ENCODE assay signal across 22 mouse cellular contexts in the genomic region with DNA sequence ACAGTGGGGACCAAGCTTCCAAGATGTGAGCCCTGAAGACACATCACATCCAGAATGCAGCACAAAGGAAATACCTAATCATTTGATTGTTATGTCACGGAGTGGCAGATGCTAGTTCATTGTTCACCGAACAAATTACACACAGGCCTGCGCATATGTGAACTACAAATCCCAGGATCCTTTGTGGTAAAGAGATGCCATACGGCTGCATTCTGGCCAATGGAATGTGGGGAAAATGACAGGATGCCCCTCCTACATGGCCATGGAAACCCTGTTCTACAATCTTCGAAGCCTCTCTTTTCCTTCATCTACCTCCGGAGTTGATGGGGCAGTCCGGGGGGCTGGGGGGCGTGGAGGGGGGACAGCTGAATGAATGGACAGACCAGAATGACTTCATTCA. TPM values are rescaled to one million over a fixed set of nuclear protein-coding genes. Genes with fewer than 3 reads are reported as not detected.
DNase-seq lines count a peak whose midpoint lies in the region; ATAC-seq and TF ChIP-seq lines count a peak whose summit lies in the region.
"Had no signal": no experiment of that assay in that cellular context is flagged by ENCODE, and none has a peak within 500 bp of the region (broad histone marks: within the 10 kb centered on the region; RNA-seq: fewer than 3 reads in every experiment).

No protein-coding gene starts in this region.

- no peaks in the 10 kb centered on the region for H3K36me3 ChIP-seq in hindbrain, embryonic 11.5 days (ENCODE audit: control insufficient read depth, insufficient read depth, low read length)
- H3K36me3 ChIP-seq in hindbrain, embryonic 12.5 days: no peaks in the 10 kb centered on the region
- no peaks in the 10 kb centered on the region for H3K36me3 ChIP-seq in ES-E14 (ENCODE audit: control insufficient read depth, insufficient read depth, low read length, poor library complexity, severe bottlenecking)
- H3K36me3 ChIP-seq in forebrain, embryonic 13.5 days (ENCODE audit: poor library complexity, severe bottlenecking): no peaks in the 10 kb centered on the region
- no peaks in the 10 kb centered on the region for H3K36me3 ChIP-seq in hindbrain, postnatal 0 days (ENCODE audit: insufficient read depth, low read length)
- no peaks in the 10 kb centered on the region for H3K36me3 ChIP-seq in thymus, adult 2 months (ENCODE audit: control insufficient read depth, insufficient read depth, low read length)
- H3K36me3 ChIP-seq: heart, embryonic 13.5 days; kidney, embryonic 15.5 days; limb, embryonic 10.5 days; neural tube, embryonic 12.5 days; stomach, embryonic 15.5 days had no signal

- H3K27me3 ChIP-seq in hindbrain, embryonic 11.5 days (ENCODE audit: control insufficient read depth, insufficient read depth, low read length): no peaks in the 10 kb centered on the region; the same call in 1 of the 2 replicates
- H3K27me3 ChIP-seq in hindbrain, embryonic 12.5 days: no peaks in the 10 kb centered on the region
- H3K27me3 ChIP-seq in forebrain, embryonic 13.5 days: no peaks in the 10 kb centered on the region
- H3K27me3 ChIP-seq in hindbrain, postnatal 0 days (ENCODE audit: insufficient read depth, low read length): no peaks in the 10 kb centered on the region
- H3K27me3 ChIP-seq in thymus, adult 2 months (ENCODE audit: control insufficient read depth, insufficient read depth, low read length): peaks cover 7% of the 10 kb centered on the region; the same call in 1 of the 2 replicates
- H3K27me3 ChIP-seq: kidney, embryonic 15.5 days; neural tube, embryonic 12.5 days; stomach, embryonic 15.5 days had no signal

- peak; percentile 33; the same call in 1 of the 2 replicates for ATAC-seq in hindbrain, embryonic 11.5 days (ENCODE audit: low FRiP score)
- ATAC-seq in hindbrain, embryonic 12.5 days (ENCODE audit: low FRiP score): no peak
- ATAC-seq in forebrain, embryonic 13.5 days: no peak
- ATAC-seq in hindbrain, postnatal 0 days: no peak
- ATAC-seq: liver, postnatal 0 days had no signal

- H3K4me1 ChIP-seq in hindbrain, embryonic 11.5 days (replicated peaks; ENCODE audit: control insufficient read depth, insufficient read depth, low read length): 0 out of 2 replicates have a peak, but pooled peaks cover 2% of the 10 kb centered on the region
- peaks cover 21% of the 10 kb centered on the region for H3K4me1 ChIP-seq in hindbrain, embryonic 12.5 days
- no peaks in the 10 kb centered on the region; a peak in 1 of 4 replicates for H3K4me1 ChIP-seq in ES-E14 (ENCODE audit: control insufficient read depth in 2 of 2, insufficient read depth in 2 of 2, low read length in 2 of 2, poor library complexity in 1 of 2)
- peaks cover 33% of the 10 kb centered on the region for H3K4me1 ChIP-seq in forebrain, embryonic 13.5 days
- no peaks in the 10 kb centered on the region for H3K4me1 ChIP-seq in hindbrain, postnatal 0 days (ENCODE audit: insufficient read depth, low read length)
- H3K4me1 ChIP-seq in thymus, adult 2 months (replicated peaks; ENCODE audit: control insufficient read depth, insufficient read depth, low read length): peaks cover 4% of the 10 kb centered on the region
- H3K4me1 ChIP-seq: stomach, embryonic 15.5 days had no signal

- H3K9ac ChIP-seq in hindbrain, embryonic 11.5 days (ENCODE audit: low read depth, low read length): no peak overlapping the region
- H3K9ac ChIP-seq in hindbrain, embryonic 12.5 days: no peak overlapping the region
- H3K9ac ChIP-seq in ES-E14 (ENCODE audit: insufficient read depth, low read depth, low read length, poor library complexity, severe bottlenecking): no peak overlapping the region
- no peak overlapping the region for H3K9ac ChIP-seq in forebrain, embryonic 13.5 days
- H3K9ac ChIP-seq in hindbrain, postnatal 0 days (replicated peaks; ENCODE audit: low read length): no peak overlapping the region
- H3K9ac ChIP-seq: heart, embryonic 13.5 days; kidney, embryonic 15.5 days; liver, postnatal 0 days; neural tube, embryonic 12.5 days; stomach, embryonic 15.5 days had no signal

- H3K4me2 ChIP-seq in hindbrain, embryonic 11.5 days (replicated peaks; ENCODE audit: low read depth, low read length): no peak overlapping the region
- no peak overlapping the region for H3K4me2 ChIP-seq in hindbrain, embryonic 12.5 days (replicated peaks)
- H3K4me2 ChIP-seq in forebrain, embryonic 13.5 days: no peak overlapping the region
- no peak overlapping the region for H3K4me2 ChIP-seq in hindbrain, postnatal 0 days (ENCODE audit: low read depth, low read length)
- H3K4me2 ChIP-seq: heart, embryonic 13.5 days; kidney, embryonic 15.5 days; neural tube, embryonic 12.5 days; stomach, embryonic 15.5 days had no signal

- no peak for TF ChIP-seq CTCF in hindbrain, postnatal 0 days (IDR thresholded peaks at IDR 0.05; ENCODE audit: low read depth)
- no peak for TF ChIP-seq CTCF in thymus, adult 2 months (IDR thresholded peaks at IDR 0.05; ENCODE audit: borderline replicate concordance, control insufficient read depth, extremely low read depth, insufficient read depth, low read length, poor library complexity)

- H3K9me3 ChIP-seq in hindbrain, embryonic 11.5 days (ENCODE audit: control insufficient read depth, low read length): no peaks in the 10 kb centered on the region; the same call in 1 of the 2 replicates
- no peaks in the 10 kb centered on the region; the same call in 1 of the 2 replicates for H3K9me3 ChIP-seq in hindbrain, embryonic 12.5 days (replicated peaks)
- H3K9me3 ChIP-seq in ES-E14 (ENCODE audit: control insufficient read depth, insufficient read depth, low read depth, low read length): no peaks in the 10 kb centered on the region
- no peaks in the 10 kb centered on the region for H3K9me3 ChIP-seq in forebrain, embryonic 13.5 days (replicated peaks)
- H3K9me3 ChIP-seq in hindbrain, postnatal 0 days (ENCODE audit: low read length): no peaks in the 10 kb centered on the region
- H3K9me3 ChIP-seq: kidney, embryonic 15.5 days; limb, embryonic 10.5 days; neural tube, embryonic 12.5 days; stomach, embryonic 15.5 days had no signal

- 87% methylated on average over 8 of the region's 8 CpGs for WGBS in hindbrain, embryonic 11.5 days
- 81% methylated on average over 8 of the region's 8 CpGs for WGBS in hindbrain, embryonic 12.5 days
- WGBS in forebrain, embryonic 13.5 days: 83% methylated on average over 8 of the region's 8 CpGs
- WGBS in hindbrain, postnatal 0 days: 83% methylated on average over 8 of the region's 8 CpGs
- 97% methylated on average over 8 of the region's 8 CpGs for WGBS in thymus, adult 2 months

- peak; percentile 21 for DNase-seq in hindbrain, embryonic 11.5 days (ENCODE audit: low spot score)
- no peak for DNase-seq in ES-E14 (ENCODE audit: low read depth, low spot score)
- peak; percentile 56 for DNase-seq in hindbrain, postnatal 0 days (ENCODE audit: low spot score)
- DNase-seq in thymus, adult 2 months: no peak
- DNase-seq in adrenal gland, postnatal 10 days: no peak
- DNase-seq: adrenal gland, postnatal 25 days; B cell, adult 2 months; cerebellum, adult 11-12 months; cerebellum, postnatal 25 days; gastrocnemius, postnatal 10 days; heart, adult 11 months; kidney, postnatal 4 days; liver, postnatal 0 days; lung, postnatal 10 days; thymus, adult 18-20 months had no signal

- in situ Hi-C loops in ES-E14 (cut with MboI; ENCODE audit: low sequenced_read_pairs in 2 of 2, unreplicated experiment in 2 of 2): no loop called here

- TF ChIP-seq POLR2A in thymus, adult 2 months (IDR thresholded peaks at IDR 0.05; ENCODE audit: control insufficient read depth, extremely low read depth, insufficient read depth, low read length, poor library complexity): no peak

- H3K4me3 ChIP-seq in hindbrain, embryonic 11.5 days (ENCODE audit: low read depth, low read length): no peak overlapping the region
- no peak overlapping the region for H3K4me3 ChIP-seq in hindbrain, embryonic 12.5 days
- H3K4me3 ChIP-seq in ES-E14 (ENCODE audit: insufficient read depth in 1 of 2, low read depth in 1 of 2, low read length in 2 of 2, poor library complexity in 1 of 2, severe bottlenecking in 1 of 2): no peak overlapping the region
- no peak overlapping the region for H3K4me3 ChIP-seq in forebrain, embryonic 13.5 days
- no peak overlapping the region for H3K4me3 ChIP-seq in hindbrain, postnatal 0 days (ENCODE audit: low read length)
- no peak overlapping the region for H3K4me3 ChIP-seq in thymus, adult 2 months (ENCODE audit: control insufficient read depth, insufficient read depth, low read length)
- H3K4me3 ChIP-seq: heart, embryonic 13.5 days; kidney, embryonic 15.5 days; limb, embryonic 10.5 days; neural tube, embryonic 12.5 days; stomach, embryonic 15.5 days had no signal

- no peak overlapping the region for H3K27ac ChIP-seq in hindbrain, embryonic 11.5 days (ENCODE audit: low read depth, low read length)
- no peak overlapping the region for H3K27ac ChIP-seq in hindbrain, embryonic 12.5 days
- no peak overlapping the region for H3K27ac ChIP-seq in ES-E14 (ENCODE audit: insufficient read depth, low read depth, low read length, poor library complexity, severe bottlenecking)
- H3K27ac ChIP-seq in forebrain, embryonic 13.5 days: peak overlapping the region; percentile 81
- no peak overlapping the region for H3K27ac ChIP-seq in hindbrain, postnatal 0 days
- no peak overlapping the region for H3K27ac ChIP-seq in thymus, adult 2 months (ENCODE audit: control insufficient read depth, insufficient read depth, low read length)
- H3K27ac ChIP-seq: heart, embryonic 13.5 days; kidney, embryonic 15.5 days; limb, embryonic 10.5 days; stomach, embryonic 15.5 days had no signal

TF ChIP-seq in ES-E14, 5 proteins besides CTCF, POLR2A, EP300 and RAD21:
- TF ChIP-seq MAFK (IDR thresholded peaks at IDR 0.05; ENCODE audit: insufficient read depth, low read depth, low read length) (no peak), ZC3H11A (IDR thresholded peaks at IDR 0.05; ENCODE audit: borderline replicate concordance, low read depth, low read length) (no peak), HCFC1 (IDR thresholded peaks at IDR 0.05; ENCODE audit: borderline replicate concordance, insufficient read depth, low read length) (peak; percentile 85), CHD2 (IDR thresholded peaks at IDR 0.05; ENCODE audit: low read depth, low read length) (no peak), ZNF384 (IDR thresholded peaks at IDR 0.05; ENCODE audit: low read depth, low read length) (no peak)

RNA-seq across cellular contexts. Expression of a gene that starts 37.4 kb away (rescaled TPM):
- polyA plus RNA-seq in hindbrain, embryonic 11.5 days (2014; fragmentation: Nextera tagmentation; extraction: Ambion mirVana): 90.3 and 92.3 TPM in 2 replicates
- polyA plus RNA-seq in hindbrain, embryonic 12.5 days (2016; fragmentation: Nextera tagmentation; extraction: Ambion mirVana): 60.7 and 61.3 TPM in 2 replicates
- 46.7 and 56.6 TPM in 2 replicates for total RNA-seq in ES-E14 (2012; rRNA removed)
- 98.6 and 101 TPM in 2 replicates for polyA plus RNA-seq in forebrain, embryonic 13.5 days (2015; fragmentation: Nextera tagmentation; extraction: Ambion mirVana)
- total RNA-seq in hindbrain, postnatal 0 days (2014; rRNA removed): 13.5 and 17.7 TPM in 2 replicates
- polyA plus RNA-seq in hindbrain, postnatal 0 days (2015; fragmentation: Nextera tagmentation; extraction: Ambion mirVana): 32.0 and 35.8 TPM in 2 replicates
- polyA plus RNA-seq in thymus, adult 2 months (2012; rRNA removed): 15.8 and 16.1 TPM in 2 replicates
- total RNA-seq in adrenal gland, postnatal 10 days (2021): 10 to 100 TPM; 23.3 to 25.1 TPM

Comparison
In these comparisons a context has a peak if more than half of its experiments do, and no peak if none do; other contexts are left out.
1. DNase-seq: peak in hindbrain, embryonic 11.5 days (single experiment) and hindbrain, postnatal 0 days (single experiment); none in ES-E14 (single experiment), thymus, adult 2 months (single experiment) and adrenal gland, postnatal 10 days (single experiment).